Mouse (Mus musculus) yolk sac, embryonic 10.5 days (tissue): ENCODE data around the gene Polr2e.

Source experiments
- DNase-seq: peaks from one replicate; pipeline ENCODE4 v3.0.0-alpha.2; 2017; ENCODE audit warnings: low spot score

The Polr2e gene

DNA sequence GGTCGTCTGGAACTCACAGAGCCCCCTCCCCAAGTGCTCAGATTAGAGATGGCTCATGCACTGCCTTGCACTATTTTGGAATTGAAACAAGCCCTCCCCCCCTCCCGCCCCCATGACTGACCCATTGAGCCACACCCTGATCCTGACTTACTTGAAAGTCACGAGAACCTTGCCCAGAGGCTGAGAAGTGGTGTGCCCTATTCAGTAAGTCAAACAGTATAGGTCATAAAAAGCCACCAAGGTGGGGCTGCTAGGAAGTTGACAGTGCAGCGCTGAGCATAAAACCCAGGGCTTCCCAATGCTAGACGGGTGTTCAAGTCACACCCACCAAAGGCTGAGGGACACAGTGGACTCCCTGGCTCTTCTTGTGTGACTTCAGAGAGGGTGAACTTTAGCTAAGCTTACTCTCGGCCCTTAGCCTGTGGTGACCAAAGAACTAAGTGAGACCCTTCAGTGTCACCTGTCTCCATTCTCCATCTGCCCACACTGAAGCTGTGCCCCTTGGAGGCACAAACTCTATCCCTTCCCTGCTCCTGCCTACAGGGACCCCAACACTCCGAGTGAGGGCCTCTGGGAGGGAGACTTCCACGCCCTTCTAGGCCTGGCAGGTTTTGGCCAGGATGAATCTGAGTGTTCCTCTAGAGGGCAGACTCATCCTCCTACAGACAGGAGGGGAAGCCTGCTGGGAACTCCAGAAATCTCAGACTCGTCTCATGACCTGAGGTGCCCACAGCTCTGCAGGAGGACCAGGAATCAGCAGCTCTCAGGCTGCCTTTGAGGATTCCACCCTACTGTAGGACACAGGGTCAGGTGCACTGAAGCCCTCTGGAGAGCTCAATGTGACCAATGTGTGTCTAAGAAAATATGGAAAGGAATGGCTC lies 5.8 kb downstream of the Polr2e start:
- peak; percentile 82 for DNase-seq

DNA sequence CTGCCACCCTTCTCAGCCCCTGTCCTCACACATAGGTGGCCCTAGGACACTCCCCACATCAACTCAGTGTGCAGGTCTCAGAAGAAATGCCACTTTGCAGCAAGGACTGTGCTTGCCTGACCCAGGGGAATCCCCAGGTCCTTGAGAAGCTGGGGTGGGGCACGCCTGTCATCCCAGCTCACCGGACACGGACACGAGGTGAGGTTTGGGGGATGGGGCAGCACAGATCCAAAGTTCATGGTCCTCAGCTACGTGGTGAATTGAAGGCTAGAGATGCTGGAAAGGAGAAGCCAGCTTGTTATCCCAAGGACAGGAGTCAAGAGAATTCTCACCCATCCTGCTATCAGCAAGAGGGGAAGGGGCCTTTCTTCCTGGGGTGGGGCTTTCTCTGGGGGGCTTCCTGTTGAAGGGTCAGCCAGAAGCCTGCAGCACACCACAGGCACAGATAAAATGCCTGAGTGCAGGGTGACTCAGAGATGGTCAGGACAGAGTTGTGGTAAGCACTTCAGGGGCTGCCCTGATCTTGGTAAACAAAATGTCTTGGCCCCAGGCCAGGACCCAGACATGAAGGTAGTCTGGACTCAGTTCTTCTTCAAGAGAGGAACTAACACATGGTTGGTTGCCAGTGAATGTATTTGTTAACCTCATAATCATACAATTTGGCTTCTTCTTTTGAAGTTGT lies 6.7 kb downstream of the Polr2e start:
- DNase-seq: peak; percentile 90

DNA sequence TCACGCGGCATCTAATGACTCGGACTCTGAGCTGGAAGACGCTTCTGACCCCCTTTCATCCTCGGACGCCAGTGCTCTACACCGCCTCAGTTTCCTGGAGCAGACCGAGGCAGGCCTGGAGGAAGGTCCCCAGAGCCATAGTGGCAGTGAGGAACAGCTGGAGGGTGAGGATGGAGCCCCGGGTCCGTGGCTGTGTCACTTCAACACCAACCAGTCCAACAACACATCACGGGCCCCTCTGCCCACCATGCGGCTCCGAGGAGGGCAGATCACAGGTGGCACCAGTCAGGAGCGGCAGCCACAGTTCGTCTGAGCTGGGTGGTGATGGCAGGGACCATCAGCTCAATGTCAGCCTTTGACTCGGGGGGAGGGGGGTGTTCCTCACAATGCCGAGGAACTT lies 8.9 kb downstream of the Polr2e start:
- DNase-seq: no peak

DNA sequence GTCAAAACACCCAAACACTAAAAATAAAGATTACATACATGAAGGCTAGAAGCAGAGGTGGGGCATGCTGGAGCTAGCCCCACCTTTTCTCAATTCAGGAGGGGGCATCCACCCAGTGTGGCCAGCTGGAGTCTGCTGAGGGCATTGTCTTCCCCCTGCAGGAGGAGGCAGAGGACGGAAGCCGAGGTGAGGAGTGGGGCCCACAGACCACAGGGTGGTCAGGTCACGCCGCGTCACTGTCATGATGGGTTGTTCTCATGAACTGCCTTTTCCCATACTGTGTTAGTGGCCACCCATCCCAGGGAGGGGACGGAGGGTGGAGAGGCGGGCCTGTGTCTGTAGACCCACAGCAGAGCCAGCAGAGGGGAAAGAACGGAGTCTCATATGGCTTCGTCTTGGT lies 9.4 kb downstream of the Polr2e start:
- DNase-seq: no peak

DNA sequence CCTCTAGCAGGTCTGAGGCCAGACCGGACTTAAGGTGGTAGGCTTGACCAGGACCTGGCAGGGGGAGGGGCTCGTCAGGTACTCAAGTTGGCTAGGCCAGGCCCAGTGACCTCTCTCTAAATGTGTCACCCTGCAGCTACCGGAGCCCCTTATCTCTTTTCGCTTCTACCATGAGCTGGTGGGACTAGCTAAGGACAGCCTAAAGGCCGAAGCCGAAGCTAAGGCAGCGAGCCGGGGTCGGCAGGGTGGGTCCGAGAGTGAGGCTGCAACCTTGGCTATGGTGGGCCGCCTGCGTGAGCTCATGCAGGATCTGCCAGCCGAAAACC lies 11.1 kb downstream of the Polr2e start:
- DNase-seq: no peak

DNA sequence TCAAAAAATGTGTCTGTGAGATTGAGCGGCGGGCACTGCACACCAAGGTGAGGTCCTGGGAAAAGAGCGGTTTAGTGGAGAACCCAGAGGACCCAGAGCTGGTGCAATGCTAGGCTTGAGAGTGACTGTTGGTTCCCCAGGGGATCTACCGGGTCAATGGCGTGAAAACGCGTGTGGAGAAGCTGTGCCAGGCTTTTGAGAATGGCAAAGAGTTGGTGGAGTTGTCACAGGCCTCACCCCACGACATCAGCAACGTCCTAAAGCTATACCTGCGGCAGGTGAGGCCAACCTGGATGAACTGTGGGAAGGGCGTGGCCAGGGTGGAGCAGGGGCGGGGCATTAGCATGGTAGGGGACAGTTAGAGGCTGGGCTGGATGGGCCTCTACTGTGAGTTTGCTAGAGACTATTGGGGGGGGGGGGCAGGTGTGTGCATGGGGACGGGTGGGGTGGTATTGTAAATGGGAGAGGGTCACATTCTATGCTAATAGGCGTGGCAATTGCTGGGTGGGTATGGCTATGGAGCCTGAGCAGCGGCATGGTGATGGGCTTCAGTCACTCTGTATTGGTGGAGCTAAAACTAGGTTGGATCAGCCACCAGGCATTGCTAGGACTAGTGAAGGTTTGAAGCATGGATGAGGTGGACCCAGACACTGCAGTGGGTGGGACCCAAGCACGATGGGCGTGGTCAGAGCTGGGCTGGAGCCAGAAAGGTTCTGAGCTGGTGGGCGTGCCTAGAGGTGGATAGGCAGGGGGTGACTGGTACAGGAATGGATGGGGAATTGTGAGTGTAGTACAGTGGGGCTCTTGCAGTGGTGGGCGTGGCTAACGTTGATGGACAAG lies 11.7 kb downstream of the Polr2e start:
- no peak for DNase-seq

DNA sequence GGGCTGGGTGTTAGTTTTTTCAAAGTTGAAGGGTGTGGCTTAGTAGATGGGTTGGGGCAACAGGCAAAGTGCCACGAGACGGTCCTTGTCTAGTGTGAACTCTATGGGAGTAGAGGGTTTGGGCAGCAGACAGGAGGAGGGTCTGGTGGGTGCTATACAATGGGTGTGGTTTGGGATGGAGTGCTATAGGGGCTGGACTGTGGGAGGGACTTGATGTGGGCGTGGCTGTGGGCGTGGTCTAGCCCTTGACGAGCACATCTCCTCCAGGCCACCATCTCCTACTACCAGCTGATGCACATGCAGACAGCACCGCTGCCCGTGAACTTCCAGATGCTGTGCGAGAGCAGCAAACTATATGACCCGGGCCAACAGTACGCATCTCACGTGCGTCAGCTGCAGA lies 13.7 kb downstream of the Polr2e start:
- DNase-seq: no peak

DNA sequence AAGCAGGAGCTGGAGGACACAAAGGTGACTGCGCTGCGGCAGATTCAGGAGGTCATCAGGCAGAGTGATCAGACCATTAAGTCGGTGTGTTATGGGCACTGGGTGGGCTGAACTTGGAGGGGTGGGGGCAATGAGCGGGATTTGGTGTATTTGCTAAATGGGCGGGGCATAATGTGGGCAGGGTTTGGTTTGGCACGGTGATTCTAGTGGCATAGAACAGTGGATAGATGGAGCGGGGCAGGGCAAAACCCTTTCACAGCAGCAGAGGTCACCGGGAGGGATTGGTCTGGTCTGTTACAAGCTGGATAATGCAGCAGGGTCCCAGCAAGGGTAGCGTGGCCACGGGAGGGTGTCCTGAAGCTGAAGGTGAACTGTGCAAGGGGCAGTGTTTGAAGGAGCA lies 14.1 kb downstream of the Polr2e start:
- DNase-seq: no peak

DNA sequence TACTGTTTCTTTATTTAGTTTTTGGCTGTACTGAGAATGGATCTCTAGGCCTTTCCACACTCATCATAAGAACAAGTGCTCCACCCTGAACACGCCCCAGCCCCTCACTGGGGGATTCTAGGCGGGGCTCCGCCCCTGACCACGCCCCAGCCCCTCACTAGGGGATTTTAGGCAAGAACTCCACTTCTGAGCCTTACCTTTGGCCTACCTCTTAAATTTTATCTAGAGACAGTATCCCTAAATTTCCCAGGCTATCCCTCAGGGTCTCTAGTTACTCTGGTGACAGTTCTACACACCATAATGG lies 14.6 kb downstream of the Polr2e start:
- DNase-seq: no peak

DNA sequence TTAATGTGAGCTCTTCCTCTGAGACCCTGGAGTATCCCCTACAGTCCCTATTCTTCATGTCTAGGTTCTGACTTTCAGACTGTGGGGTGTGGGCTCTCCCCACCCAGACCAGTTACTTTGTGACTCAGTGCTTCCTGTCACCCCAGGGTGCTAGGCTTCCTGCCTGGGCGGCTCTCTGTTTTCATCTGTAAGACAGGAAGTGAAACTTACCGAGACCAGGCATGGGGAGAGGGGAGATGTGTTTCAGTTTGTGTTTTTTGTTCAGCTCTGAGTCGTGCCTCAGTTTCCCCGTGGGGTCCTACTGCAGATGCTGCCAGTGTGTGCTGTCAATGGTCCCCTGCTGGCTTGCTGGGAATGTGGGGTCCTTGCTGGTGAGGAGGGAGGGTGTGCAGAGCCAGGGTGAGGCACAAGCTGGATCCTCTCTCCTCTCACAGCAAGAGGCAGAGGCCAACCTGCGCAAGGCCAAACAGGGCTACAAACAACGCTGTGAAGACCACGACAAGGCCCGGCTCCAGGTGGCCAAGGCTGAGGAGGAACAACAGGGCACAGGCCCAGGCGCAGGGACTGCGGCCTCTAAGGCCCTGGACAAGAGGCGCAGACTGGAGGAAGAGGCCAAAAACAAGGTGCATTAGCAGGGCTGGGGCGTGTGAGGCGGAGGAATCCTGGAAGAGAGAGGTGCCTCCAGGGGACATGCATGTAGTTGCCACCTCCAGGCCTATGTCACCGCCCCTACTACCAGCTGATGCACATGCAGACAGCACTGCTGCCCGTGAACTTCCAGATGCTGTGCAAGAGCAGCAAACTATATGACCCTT lies 15.2 kb downstream of the Polr2e start:
- DNase-seq: no peak

DNA sequence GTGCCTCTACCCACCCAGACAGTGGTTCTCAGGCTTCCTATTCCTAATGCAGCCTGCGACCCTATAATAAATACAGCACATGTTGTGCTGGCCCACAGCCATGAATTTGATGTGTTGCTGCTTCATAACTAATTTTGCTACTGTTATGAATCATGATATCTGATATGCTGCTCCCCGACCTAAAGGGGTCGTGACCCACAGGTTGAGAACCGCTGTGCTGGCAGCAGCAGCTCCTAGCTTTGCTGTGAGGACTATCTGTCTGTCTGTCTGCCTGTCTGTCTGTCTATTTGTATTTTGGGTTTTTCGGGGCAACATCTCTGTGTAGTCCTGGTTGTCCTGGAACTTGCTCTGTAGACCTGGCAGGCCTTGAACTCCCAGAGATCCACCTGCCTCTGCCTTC lies 15.8 kb downstream of the Polr2e start:
- DNase-seq: no peak

DNA sequence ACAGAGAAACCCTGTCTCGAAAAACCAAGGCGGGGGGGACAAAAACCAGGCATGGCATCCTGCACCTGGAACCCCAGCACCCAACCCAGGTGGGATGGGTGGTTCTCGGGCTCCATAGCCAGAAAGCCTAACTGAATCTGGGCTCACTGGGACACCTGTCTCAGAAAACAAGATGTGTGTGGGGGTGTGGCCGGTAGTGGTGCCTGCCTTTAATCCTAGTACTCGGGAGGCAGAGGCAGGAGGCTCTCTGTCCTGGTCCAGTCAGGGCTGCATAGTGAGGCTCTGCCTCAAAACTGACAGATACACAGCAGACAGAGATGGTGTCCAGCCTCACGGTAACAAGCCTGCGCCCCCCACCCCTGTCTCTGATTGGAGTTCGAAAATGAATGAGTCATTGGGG lies 16.8 kb downstream of the Polr2e start:
- DNase-seq: no peak

DNA sequence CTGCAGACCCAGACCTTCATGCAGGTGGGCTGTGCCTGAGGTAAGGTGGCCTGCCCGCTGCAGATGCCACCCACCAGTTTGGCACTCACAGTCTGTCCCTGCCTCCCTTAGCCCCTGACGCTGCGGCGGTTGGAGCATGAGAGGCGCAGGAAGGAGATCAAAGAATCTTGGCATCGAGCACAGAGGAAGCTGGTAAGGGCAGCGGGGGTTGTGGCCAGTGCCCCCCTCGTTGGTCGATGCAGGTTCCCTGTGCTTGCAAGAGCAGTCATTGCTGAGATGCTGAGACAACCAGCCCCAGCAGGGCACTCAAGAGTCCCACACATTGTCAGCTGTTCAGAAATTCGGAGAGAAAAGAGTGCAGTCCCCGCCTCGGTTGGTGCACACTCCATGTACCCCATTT lies 17.4 kb downstream of the Polr2e start:
- no peak for DNase-seq

DNA sequence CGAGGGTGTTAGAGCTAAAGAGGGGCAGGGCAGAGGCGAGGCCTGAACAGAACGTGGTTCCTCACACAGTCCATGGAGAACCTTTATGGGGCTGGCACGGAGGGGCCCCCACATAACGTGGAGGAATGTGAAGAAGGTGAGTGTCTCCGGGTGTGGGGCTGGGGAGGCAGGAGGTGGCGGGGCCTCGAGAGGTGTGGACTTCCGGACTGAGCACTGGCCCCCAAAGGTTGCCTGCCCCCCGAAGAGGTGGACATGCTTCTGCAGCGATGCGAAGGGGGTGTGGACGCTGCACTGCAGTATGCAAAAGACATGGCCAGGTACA lies 18.3 kb downstream of the Polr2e start:
- no peak for DNase-seq

DNA sequence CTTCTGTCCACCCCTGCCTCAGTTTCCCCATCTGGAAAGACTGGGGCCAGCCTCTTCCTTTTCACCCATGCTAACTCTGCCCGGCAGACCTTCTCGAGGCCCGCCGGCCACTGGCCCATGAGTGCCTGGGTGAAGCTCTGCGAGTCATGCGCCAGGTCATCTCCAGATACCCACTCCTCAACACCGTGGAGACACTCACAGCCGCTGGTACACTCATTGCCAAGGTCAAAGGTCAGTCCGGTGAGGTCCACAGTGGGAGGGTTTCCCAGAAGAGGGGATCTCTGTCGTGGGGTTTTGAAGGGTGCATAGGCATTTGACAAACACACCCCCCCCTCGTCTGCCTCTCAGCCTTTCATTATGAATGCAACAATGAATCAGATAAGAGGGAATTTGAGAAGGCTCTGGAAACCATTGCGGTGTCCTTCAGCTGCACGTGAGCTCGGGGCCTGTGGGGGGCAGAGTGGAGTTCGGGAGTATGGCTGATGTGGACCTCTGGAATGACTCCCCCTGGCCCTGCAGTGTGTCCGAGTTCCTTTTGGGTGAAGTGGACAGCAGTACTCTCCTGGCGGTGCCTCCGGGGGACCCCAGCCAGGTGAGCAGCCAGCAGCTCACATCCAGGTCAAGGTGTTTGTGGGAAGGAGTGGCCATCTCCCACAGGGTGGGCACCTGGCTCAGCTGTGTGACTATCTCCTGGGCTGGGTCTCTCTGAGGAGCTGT lies 18.8 kb downstream of the Polr2e start:
- DNase-seq: no peak

DNA sequence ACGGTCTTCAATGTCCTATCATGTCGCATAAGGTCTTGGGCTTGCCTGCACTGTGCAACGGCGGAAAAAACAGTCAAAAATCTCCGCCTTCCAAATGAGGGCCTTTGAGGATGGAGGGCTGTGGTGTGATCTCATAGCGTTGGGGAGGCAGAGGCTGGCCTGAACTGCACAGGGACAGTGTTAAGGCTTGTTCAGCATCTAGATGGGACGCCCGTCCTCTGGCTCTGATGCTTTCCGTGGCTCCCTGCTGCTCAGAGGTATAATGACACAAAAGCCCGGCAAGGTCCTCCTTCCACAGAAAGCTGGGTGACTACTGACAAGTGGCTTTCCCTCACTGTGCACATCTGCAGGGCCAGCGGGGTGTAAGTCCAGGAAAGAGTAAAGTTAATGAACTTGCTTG lies 19.4 kb downstream of the Polr2e start:
- no peak for DNase-seq

DNA sequence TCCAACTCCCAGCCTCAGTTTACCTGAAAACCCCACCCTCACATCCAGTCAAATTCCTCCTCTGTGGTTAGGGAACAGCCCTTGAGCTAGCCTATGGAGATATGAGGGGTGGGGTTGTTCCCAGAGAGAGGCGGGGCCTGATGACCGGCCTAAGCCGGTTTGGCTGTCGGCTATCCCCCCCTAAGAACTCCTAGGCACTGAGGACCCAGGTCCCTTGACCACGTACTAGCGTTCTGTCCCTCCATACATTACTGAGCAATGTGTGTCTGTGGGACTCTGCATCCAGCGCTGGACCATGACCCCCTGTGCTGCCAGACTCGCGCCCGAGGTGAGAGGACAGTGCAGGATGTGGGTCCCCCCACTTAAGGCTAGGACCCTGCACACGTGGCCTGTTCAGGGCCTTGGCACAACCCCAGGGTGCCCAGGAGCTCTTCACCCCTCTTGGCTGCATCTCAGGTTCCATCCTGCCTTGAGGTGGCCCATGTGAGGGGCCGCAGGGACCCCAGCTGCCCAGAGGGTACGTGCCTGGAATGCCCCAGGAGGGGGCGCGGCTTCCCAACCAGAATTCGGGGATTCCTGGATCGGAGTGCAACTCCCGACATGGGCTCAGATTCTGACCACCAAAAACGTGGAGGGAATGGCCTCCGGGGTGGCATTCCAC lies 20.0 kb downstream of the Polr2e start:
- peak; percentile 62 for DNase-seq

DNA sequence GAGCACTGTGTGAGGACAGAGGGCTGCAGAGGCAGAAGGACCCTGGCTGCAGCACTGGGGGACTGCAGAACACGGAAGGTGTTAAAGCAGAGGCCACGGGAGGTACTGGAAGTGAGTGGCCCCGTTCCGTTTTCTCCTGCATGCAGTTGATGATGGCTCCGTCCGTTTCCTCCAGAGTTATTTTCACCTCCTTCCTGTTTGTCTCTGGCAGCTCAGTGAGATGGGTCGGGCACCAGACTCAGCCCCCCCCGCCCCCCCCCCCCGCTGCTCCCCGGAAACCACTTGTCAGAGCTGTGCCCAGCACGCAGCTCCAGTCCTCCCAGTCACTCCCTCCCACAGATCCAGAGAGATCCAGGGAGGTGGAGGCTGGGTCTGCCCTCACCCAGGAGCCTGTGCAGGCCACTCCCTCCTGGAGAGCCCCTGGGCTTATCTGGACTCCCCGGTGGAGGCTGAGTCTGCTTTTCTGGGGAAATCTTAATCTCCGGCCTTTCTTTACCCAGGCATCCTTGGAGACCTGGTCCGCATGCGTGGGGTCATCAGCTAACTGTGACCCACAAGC lies 20.8 kb downstream of the Polr2e start:
- peak; percentile 79 for DNase-seq

DNA sequence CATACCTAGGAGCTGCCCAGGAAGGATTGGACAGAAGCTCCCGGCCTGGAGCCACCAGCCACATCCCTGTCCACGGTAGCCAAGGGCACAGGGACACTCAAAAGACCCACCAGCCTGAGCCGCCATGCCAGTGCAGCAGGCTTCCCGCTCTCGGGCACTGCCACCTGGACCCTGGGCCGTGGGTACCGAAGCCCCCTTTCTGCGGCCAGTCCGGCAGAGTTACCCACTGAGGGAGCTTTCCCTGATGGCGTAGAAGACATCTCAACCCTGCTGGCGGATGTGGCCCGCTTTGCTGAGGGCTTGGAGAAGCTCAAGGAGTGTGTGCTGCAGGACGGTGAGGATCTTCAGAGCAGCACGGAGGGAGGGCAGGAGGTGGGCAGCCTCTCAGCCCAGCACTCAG lies 21.8 kb downstream of the Polr2e start:
- no peak for DNase-seq

DNA sequence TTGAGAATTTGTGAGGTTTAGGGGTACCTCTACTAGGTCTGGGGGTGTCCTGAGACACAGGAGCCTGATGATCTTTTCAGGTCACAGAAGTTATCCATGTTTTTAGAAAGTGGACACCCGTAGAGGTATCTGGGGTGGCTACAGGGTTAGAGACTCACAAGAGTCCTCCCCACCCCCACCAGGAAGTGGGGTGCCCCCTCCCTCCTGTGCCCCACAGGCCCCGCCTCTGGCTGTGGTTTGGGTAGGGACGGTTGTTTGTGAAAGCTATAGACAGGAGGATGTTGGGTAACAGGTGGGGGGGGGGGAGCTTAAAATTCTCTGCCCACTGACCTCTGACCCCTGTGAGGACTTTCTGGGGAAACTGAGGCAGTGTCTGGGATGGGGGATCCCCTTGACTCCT lies 22.2 kb downstream of the Polr2e start:
- no peak for DNase-seq

DNA sequence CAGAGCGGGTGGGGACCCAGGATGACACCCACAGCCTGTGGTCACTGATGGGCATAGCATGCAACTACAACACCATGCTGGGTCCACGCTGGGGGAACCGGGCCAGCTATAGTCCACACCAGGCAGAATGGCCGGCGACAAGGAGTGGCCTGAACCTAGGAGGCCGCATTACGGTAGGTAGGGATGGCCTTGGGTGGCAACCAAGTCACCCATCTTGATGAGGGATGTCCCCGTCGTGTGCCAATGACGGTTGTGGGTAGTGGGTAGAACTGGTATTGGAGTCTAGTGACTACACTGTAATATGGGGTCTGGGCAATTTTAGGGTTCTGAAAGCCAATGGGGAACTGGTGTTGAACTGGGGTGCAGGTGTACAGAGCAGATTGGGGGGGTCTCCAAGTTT lies 22.7 kb downstream of the Polr2e start:
- no peak for DNase-seq
